Mouse (Mus musculus): ENCODE data around the gene Hist2h2aa2. TPM values are rescaled to one million over a fixed set of nuclear protein-coding genes. Genes with fewer than 3 reads are reported as not detected.
"Not testable (repeated sequence)": the region's sequence is repeated elsewhere in the genome, so short reads cannot be mapped to it uniquely, and the experiment has no call there.

Hist2h2aa2 gene
- polyA plus RNA-seq, 1 experiment from 2014 or later = 55.4 TPM

GRCm38 (mm10) chr3:96250890-96251289 is 10.8 kb upstream of the Hist2h2aa2 start:
- DNase-seq (no peak), ATAC-seq (ENCODE audit: low FRiP score, low TSS enrichment) (no peak)
- Histone ChIP-seq H3K4me3 (replicated peaks; ENCODE audit: low read depth, low read length) (no peak overlapping the region), H3K9me3 (ENCODE audit: control insufficient read depth, low read length) (no peaks in the 10 kb centered on the region), H3K9ac (replicated peaks; ENCODE audit: low read length) (no peak overlapping the region), H3K4me2 (ENCODE audit: low read length) (no peak overlapping the region), H3K4me1 (ENCODE audit: control insufficient read depth, insufficient read depth, low read length) (0 out of 2 replicates have a peak, but pooled peaks cover 9% of the 10 kb centered on the region), H3K36me3 (ENCODE audit: control insufficient read depth, insufficient read depth, low read length) (no peaks in the 10 kb centered on the region), H3K27me3 (ENCODE audit: control insufficient read depth, insufficient read depth, low read length) (no peaks in the 10 kb centered on the region), H3K27ac (replicated peaks; ENCODE audit: low read depth, low read length) (no peak overlapping the region)
- WGBS = 90% methylated on average over 3 of the region's 3 CpGs

GRCm38 (mm10) chr3:96249034-96249345 is 8.9 kb upstream of the Hist2h2aa2 start:
- WGBS = 48% methylated on average over 4 of the region's 4 CpGs
- H3K4me2 ChIP-seq (ENCODE audit: low read length) = no peak overlapping the region

GRCm38 (mm10) chr3:96248141-96249033 is 8.3 kb upstream of the Hist2h2aa2 start:
- DNase-seq (no peak), ATAC-seq (ENCODE audit: low FRiP score, low TSS enrichment) (no peak)
- Histone ChIP-seq H3K27ac (replicated peaks; ENCODE audit: low read depth, low read length) (no peak overlapping the region), H3K4me2 (ENCODE audit: low read length) (peak overlapping the region; percentile 49), H3K27me3 (ENCODE audit: control insufficient read depth, insufficient read depth, low read length) (no peaks in the 10 kb centered on the region), H3K9ac (replicated peaks; ENCODE audit: low read length) (no peak overlapping the region; the same call in 1 of the 2 replicates), H3K4me3 (replicated peaks; ENCODE audit: low read depth, low read length) (no peak overlapping the region; the same call in 1 of the 2 replicates), H3K9me3 (ENCODE audit: control insufficient read depth, low read length) (no peaks in the 10 kb centered on the region), H3K36me3 (ENCODE audit: control insufficient read depth, insufficient read depth, low read length) (no peaks in the 10 kb centered on the region), H3K4me1 (ENCODE audit: control insufficient read depth, insufficient read depth, low read length) (0 out of 2 replicates have a peak, but pooled peaks cover 19% of the 10 kb centered on the region)
- 49% methylated on average over 6 of the region's 6 CpGs for WGBS

More at GRCm38 (mm10) chr3:96249034-96249345, 8.9 kb upstream of the Hist2h2aa2 start:
- no peak for DNase-seq
- Histone ChIP-seq H3K27ac (replicated peaks; ENCODE audit: low read depth, low read length) (no peak overlapping the region), H3K36me3 (ENCODE audit: control insufficient read depth, insufficient read depth, low read length) (no peaks in the 10 kb centered on the region), H3K27me3 (ENCODE audit: control insufficient read depth, insufficient read depth, low read length) (no peaks in the 10 kb centered on the region), H3K9ac (replicated peaks; ENCODE audit: low read length) (no peak overlapping the region), H3K4me1 (ENCODE audit: control insufficient read depth, insufficient read depth, low read length) (0 out of 2 replicates have a peak, but pooled peaks cover 17% of the 10 kb centered on the region), H3K9me3 (ENCODE audit: control insufficient read depth, low read length) (no peaks in the 10 kb centered on the region), H3K4me3 (replicated peaks; ENCODE audit: low read depth, low read length) (no peak overlapping the region)
- ATAC-seq (ENCODE audit: low FRiP score, low TSS enrichment) = no peak

- Histone ChIP-seq H3K27me3 (ENCODE audit: control insufficient read depth, insufficient read depth, low read length) (no peaks in the 10 kb centered on the region), H3K4me1 (ENCODE audit: control insufficient read depth, insufficient read depth, low read length) (0 out of 2 replicates have a peak, but pooled peaks cover 19% of the 10 kb centered on the region), H3K4me2 (ENCODE audit: low read length) (peak overlapping the region; percentile 49), H3K9me3 (ENCODE audit: control insufficient read depth, low read length) (no peaks in the 10 kb centered on the region), H3K9ac (replicated peaks; ENCODE audit: low read length) (peak overlapping the region; percentile 43; the same call in 1 of the 2 replicates), H3K27ac (replicated peaks; ENCODE audit: low read depth, low read length) (no peak overlapping the region), H3K4me3 (replicated peaks; ENCODE audit: low read depth, low read length) (peak overlapping the region; percentile 26), H3K36me3 (ENCODE audit: control insufficient read depth, insufficient read depth, low read length) (no peaks in the 10 kb centered on the region)
- ATAC-seq (ENCODE audit: low FRiP score, low TSS enrichment) = no peak
- 3% methylated on average over 11 of the region's 11 CpGs for WGBS
- DNase-seq = no peak
Measured at GRCm38 (mm10) chr3:96247356-96248140, 7.5 kb upstream of the Hist2h2aa2 start.

GRCm38 (mm10) chr3:96246427-96246856 is 6.4 kb upstream of the Hist2h2aa2 start, which contains the start of gene Hist2h3c1:
Hist2h3c1 (plus strand) TSS chr3:96246685.
- ATAC-seq (ENCODE audit: low FRiP score, low TSS enrichment) = peak; percentile 93
- H3K4me2 ChIP-seq (ENCODE audit: low read length) = peak within 1 kb of the TSS; percentile 49
- peak within 1 kb of the TSS; percentile 26 for H3K4me3 ChIP-seq (replicated peaks; ENCODE audit: low read depth, low read length)
- 0% methylated on average over 14 of the region's 47 CpGs for WGBS
- DNase-seq; H3K27me3 ChIP-seq (ENCODE audit: control insufficient read depth, insufficient read depth, low read length); H3K9me3 ChIP-seq (ENCODE audit: control insufficient read depth, low read length); H3K36me3 ChIP-seq (ENCODE audit: control insufficient read depth, insufficient read depth, low read length): not testable (repeated sequence)
- H3K27ac ChIP-seq (replicated peaks; ENCODE audit: low read depth, low read length) = 0 out of 2 replicates have a peak within 1 kb of the TSS, but pooled peaks have one; percentile 49
- H3K4me1 ChIP-seq (ENCODE audit: control insufficient read depth, insufficient read depth, low read length) = 0 out of 2 replicates have a peak, but pooled peaks cover 19% of the 10 kb centered on the region
- H3K9ac ChIP-seq (replicated peaks; ENCODE audit: low read length) = peak within 1 kb of the TSS; percentile 43; the same call in 1 of the 2 replicates

- Histone ChIP-seq H3K4me1 (ENCODE audit: control insufficient read depth, insufficient read depth, low read length) (0 out of 2 replicates have a peak, but pooled peaks cover 19% of the 10 kb centered on the region), H3K4me2 (ENCODE audit: low read length) (peak overlapping the region; percentile 38), H3K27ac (replicated peaks; ENCODE audit: low read depth, low read length) (0 out of 2 replicates have a peak overlapping the region, but pooled peaks have one; percentile 49), H3K4me3 (replicated peaks; ENCODE audit: low read depth, low read length) (peak overlapping the region; percentile 23; the same call in 1 of the 2 replicates)
- under 1% methylated on average over 10 of the region's 21 CpGs for WGBS
- peak; percentile 57; the same call in 1 of the 2 replicates for ATAC-seq (ENCODE audit: low FRiP score, low TSS enrichment)
- DNase-seq; H3K9ac ChIP-seq (replicated peaks; ENCODE audit: low read length); H3K36me3 ChIP-seq (ENCODE audit: control insufficient read depth, insufficient read depth, low read length); H3K27me3 ChIP-seq (ENCODE audit: control insufficient read depth, insufficient read depth, low read length); H3K9me3 ChIP-seq (ENCODE audit: control insufficient read depth, low read length): not testable (repeated sequence)
Measured at GRCm38 (mm10) chr3:96246018-96246417, 5.9 kb upstream of the Hist2h2aa2 start.

- Histone ChIP-seq H3K4me3 (replicated peaks; ENCODE audit: low read depth, low read length) (peak within 1 kb of the TSS; percentile 44), H3K4me2 (ENCODE audit: low read length) (peak within 1 kb of the TSS; percentile 72), H3K4me1 (ENCODE audit: control insufficient read depth, insufficient read depth, low read length) (peaks cover 22% of the 10 kb centered on the region; the same call in 1 of the 2 replicates), H3K27ac (replicated peaks; ENCODE audit: low read depth, low read length) (peak within 1 kb of the TSS; percentile 94), H3K9ac (replicated peaks; ENCODE audit: low read length) (peak within 1 kb of the TSS; percentile 72)
- H3K36me3 ChIP-seq (ENCODE audit: control insufficient read depth, insufficient read depth, low read length); H3K9me3 ChIP-seq (ENCODE audit: control insufficient read depth, low read length); H3K27me3 ChIP-seq (ENCODE audit: control insufficient read depth, insufficient read depth, low read length): not testable (repeated sequence)
- under 1% methylated on average over 27 of the region's 88 CpGs for WGBS
- ATAC-seq (ENCODE audit: low FRiP score, low TSS enrichment) = peak; percentile 89
- peak; percentile 76 for DNase-seq
Measured at GRCm38 (mm10) chr3:96245003-96245886, 5.2 kb upstream of the Hist2h2aa2 start, which contains the start of gene Hist2h2aa1. Hist2h2aa1 (plus strand) TSS chr3:96245497.
